18 mouse cellular contexts compared by ENCODE assay signal in the genomic region with DNA sequence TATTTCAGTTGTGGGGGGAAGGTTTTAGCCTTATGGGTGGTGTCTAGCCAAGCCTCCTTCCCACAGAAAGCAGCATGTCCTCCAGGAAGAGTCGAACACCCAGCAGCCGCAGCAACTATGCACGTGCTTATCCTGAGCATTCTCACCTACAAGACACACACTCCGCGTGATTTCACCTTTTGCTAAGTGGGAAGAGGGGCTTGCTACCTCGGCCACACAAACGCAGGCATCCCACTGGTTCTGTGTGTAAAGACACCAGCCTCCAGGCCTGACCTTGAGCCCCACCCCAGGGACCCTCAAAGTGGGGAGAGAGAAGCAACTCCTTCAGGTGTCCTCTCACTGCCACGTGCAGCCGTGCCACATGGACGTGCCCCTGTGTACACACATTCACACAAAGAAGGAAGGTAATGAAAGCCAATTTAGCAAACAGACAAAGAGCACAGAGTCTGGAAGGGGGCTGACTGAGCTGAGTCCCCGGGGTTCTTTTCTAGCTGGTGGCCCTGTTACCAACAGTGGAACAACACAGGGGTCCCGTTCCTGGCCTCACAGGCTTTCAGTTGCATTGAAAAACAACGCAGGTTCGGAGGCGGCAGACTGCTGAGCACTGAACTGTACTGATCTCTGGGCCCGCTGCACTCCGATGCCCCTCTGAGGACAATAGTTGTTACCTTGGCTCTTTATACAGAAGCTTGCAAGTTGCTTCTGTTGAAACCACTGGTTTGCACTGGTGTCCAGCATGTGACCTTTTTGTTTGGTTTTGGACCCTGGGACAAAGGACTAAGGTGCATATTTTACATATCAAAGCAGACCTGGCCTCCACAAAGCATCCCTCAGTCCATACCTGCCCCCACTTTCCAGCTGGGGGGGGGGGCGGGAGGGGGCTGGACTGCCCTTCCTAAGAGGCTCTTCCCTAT. TPM values are rescaled to one million over a fixed set of nuclear protein-coding genes. Genes with fewer than 3 reads are reported as not detected.
DNase-seq lines count a peak whose midpoint lies in the region; ATAC-seq and TF ChIP-seq lines count a peak whose summit lies in the region.
"Had no signal": no experiment of that assay in that cellular context is flagged by ENCODE, and none has a peak within 500 bp of the region (broad histone marks: within the 10 kb centered on the region; RNA-seq: fewer than 3 reads in every experiment).

No protein-coding gene starts in this region.

- WGBS in heart, embryonic 10.5 days, result 44% methylated on average over 18 of the region's 18 CpGs
- 45% methylated on average over 18 of the region's 18 CpGs for WGBS in lung, embryonic 16.5 days
- 51% methylated on average over 18 of the region's 18 CpGs for WGBS in liver, embryonic 11.5 days
- 42% methylated on average over 18 of the region's 18 CpGs for WGBS in stomach, postnatal 0 days

- no peak overlapping the region for H3K4me3 ChIP-seq in heart, embryonic 10.5 days
- H3K4me3 ChIP-seq in lung, embryonic 16.5 days (ENCODE audit: low read length), result no peak overlapping the region
- H3K4me3 ChIP-seq in liver, embryonic 11.5 days (ENCODE audit: low read depth, low read length), result no peak overlapping the region
- H3K4me3 ChIP-seq in stomach, postnatal 0 days (ENCODE audit: low read depth, low read length), result no peak overlapping the region
- H3K4me3 ChIP-seq: embryonic facial prominence, embryonic 12.5 days; left cerebral cortex, adult 2 months; lung, embryonic 15.5 days; midbrain, embryonic 12.5 days had no signal

- ATAC-seq in lung, embryonic 16.5 days (ENCODE audit: low read depth), result no peak
- ATAC-seq in liver, embryonic 11.5 days (replicated peaks; ENCODE audit: low FRiP score), result no peak
- ATAC-seq in stomach, postnatal 0 days (ENCODE audit: low FRiP score, low TSS enrichment), result no peak
- ATAC-seq: intestine, embryonic 16.5 days; Patski had no signal

- H3K9ac ChIP-seq in lung, embryonic 16.5 days (ENCODE audit: low read length), result 0 out of 2 replicates have a peak overlapping the region, but pooled peaks have one; percentile 2
- H3K9ac ChIP-seq in liver, embryonic 11.5 days (ENCODE audit: low read depth, low read length), result no peak overlapping the region
- H3K9ac ChIP-seq in stomach, postnatal 0 days (ENCODE audit: low read length), result no peak overlapping the region
- H3K9ac ChIP-seq: embryonic facial prominence, embryonic 12.5 days; lung, embryonic 15.5 days; midbrain, embryonic 12.5 days had no signal

- no peak for TF ChIP-seq CTCF in stomach, postnatal 0 days (IDR thresholded peaks at IDR 0.05; ENCODE audit: low read depth)

- TF ChIP-seq EP300 in stomach, postnatal 0 days (optimal IDR thresholded peaks at IDR 0.05), result no peak

- intact Hi-C loops in heart, postnatal 25 days (cut with DNase I), result no loop called here

- H3K9me3 ChIP-seq in heart, embryonic 10.5 days, result no peaks in the 10 kb centered on the region
- H3K9me3 ChIP-seq in lung, embryonic 16.5 days (ENCODE audit: control insufficient read depth, low read length), result no peaks in the 10 kb centered on the region
- H3K9me3 ChIP-seq in liver, embryonic 11.5 days (ENCODE audit: control insufficient read depth, low read length), result no peaks in the 10 kb centered on the region
- no peaks in the 10 kb centered on the region for H3K9me3 ChIP-seq in stomach, postnatal 0 days (ENCODE audit: control insufficient read depth, low read length)
- H3K9me3 ChIP-seq: embryonic facial prominence, embryonic 12.5 days; lung, embryonic 15.5 days; midbrain, embryonic 12.5 days had no signal

- H3K27ac ChIP-seq in heart, embryonic 10.5 days, result peak overlapping the region; percentile 13; the same call in 1 of the 2 replicates
- no peak overlapping the region for H3K27ac ChIP-seq in lung, embryonic 16.5 days (ENCODE audit: low read length)
- H3K27ac ChIP-seq in liver, embryonic 11.5 days (ENCODE audit: low read depth, low read length), result 0 out of 2 replicates have a peak overlapping the region, but pooled peaks have one; percentile 2
- H3K27ac ChIP-seq in stomach, postnatal 0 days (replicated peaks), result peak overlapping the region; percentile 50; the same call in 1 of the 2 replicates
- H3K27ac ChIP-seq: embryonic facial prominence, embryonic 12.5 days; left cerebral cortex, adult 2 months; lung, embryonic 15.5 days; midbrain, embryonic 12.5 days had no signal

- DNase-seq in heart, embryonic 10.5 days (ENCODE audit: low spot score), result no peak
- DNase-seq in heart, postnatal 25 days (ENCODE audit: low spot score), result no peak
- DNase-seq in lung, postnatal 14 days, result no peak
- no peak for DNase-seq in liver, embryonic 11.5 days (ENCODE audit: low spot score)
- no peak for DNase-seq in stomach, postnatal 0 days (ENCODE audit: low spot score)
- no peak for DNase-seq in adrenal gland, adult (ENCODE audit: inconsistent age in 2 of 2, low spot score in 1 of 2)
- no peak for DNase-seq in adipocyte (ENCODE audit: low spot score)
- DNase-seq: adrenal gland, postnatal 36 days; B cell, adult 2 months; cerebellum, adult 2 months; right cerebral cortex, postnatal 4 days had no signal

- H3K36me3 ChIP-seq in heart, embryonic 10.5 days, result no peaks in the 10 kb centered on the region
- no peaks in the 10 kb centered on the region for H3K36me3 ChIP-seq in lung, embryonic 16.5 days (ENCODE audit: control insufficient read depth, insufficient read depth, low read length)
- no peaks in the 10 kb centered on the region for H3K36me3 ChIP-seq in liver, embryonic 11.5 days (ENCODE audit: control insufficient read depth, insufficient read depth, low read length)
- no peaks in the 10 kb centered on the region for H3K36me3 ChIP-seq in stomach, postnatal 0 days (ENCODE audit: control insufficient read depth, insufficient read depth, low read length)
- H3K36me3 ChIP-seq: embryonic facial prominence, embryonic 12.5 days; lung, embryonic 15.5 days; midbrain, embryonic 12.5 days had no signal

- H3K4me2 ChIP-seq in lung, embryonic 16.5 days (ENCODE audit: low read depth, low read length), result no peak overlapping the region
- H3K4me2 ChIP-seq in liver, embryonic 11.5 days, result no peak overlapping the region
- no peak overlapping the region for H3K4me2 ChIP-seq in stomach, postnatal 0 days (replicated peaks; ENCODE audit: low read depth)
- H3K4me2 ChIP-seq: embryonic facial prominence, embryonic 12.5 days; lung, embryonic 15.5 days; midbrain, embryonic 12.5 days had no signal

- H3K27me3 ChIP-seq in heart, embryonic 10.5 days (ENCODE audit: insufficient read depth, poor library complexity, severe bottlenecking), result no peaks in the 10 kb centered on the region
- no peaks in the 10 kb centered on the region for H3K27me3 ChIP-seq in lung, embryonic 16.5 days (ENCODE audit: control insufficient read depth, insufficient read depth, low read depth, low read length)
- H3K27me3 ChIP-seq in liver, embryonic 11.5 days (replicated peaks; ENCODE audit: control insufficient read depth, insufficient read depth, low read length), result peaks cover 23% of the 10 kb centered on the region
- no peaks in the 10 kb centered on the region for H3K27me3 ChIP-seq in stomach, postnatal 0 days (ENCODE audit: control insufficient read depth, insufficient read depth, low read length)
- H3K27me3 ChIP-seq: embryonic facial prominence, embryonic 12.5 days; lung, embryonic 15.5 days; Patski had no signal

- H3K4me1 ChIP-seq in heart, embryonic 10.5 days, result peaks cover 49% of the 10 kb centered on the region
- H3K4me1 ChIP-seq in lung, embryonic 16.5 days (replicated peaks; ENCODE audit: control insufficient read depth, insufficient read depth, low read length), result peaks cover 47% of the 10 kb centered on the region
- peaks cover 22% of the 10 kb centered on the region for H3K4me1 ChIP-seq in liver, embryonic 11.5 days (replicated peaks; ENCODE audit: control insufficient read depth, insufficient read depth, low read length)
- H3K4me1 ChIP-seq in stomach, postnatal 0 days (replicated peaks; ENCODE audit: control insufficient read depth, insufficient read depth), result peaks cover 15% of the 10 kb centered on the region

RNA-seq across cellular contexts. Expression of a gene that starts 14.9 kb away (rescaled TPM):
- 21.0 and 25.9 TPM in 2 replicates for polyA plus RNA-seq in heart, embryonic 10.5 days (2016; fragmentation: Nextera tagmentation; extraction: Ambion mirVana)
- 1 to 10 TPM; 7.3 to 8.6 TPM for total RNA-seq in heart, postnatal 25 days (2021)
- polyA plus RNA-seq in lung, embryonic 16.5 days (2015; fragmentation: Nextera tagmentation; extraction: Ambion mirVana), result 25.7 and 26.0 TPM in 2 replicates
- 16.7 and 17.7 TPM in 2 replicates for polyA plus RNA-seq in liver, embryonic 11.5 days (2014; fragmentation: Nextera tagmentation; extraction: Ambion mirVana)
- polyA plus RNA-seq in stomach, postnatal 0 days (2015; fragmentation: Nextera tagmentation; extraction: Ambion mirVana), result 79.0 and 90.0 TPM in 2 replicates

RNA-seq across cellular contexts. Expression of a gene that starts 54.3 kb away (rescaled TPM):
- polyA plus RNA-seq in heart, embryonic 10.5 days (2016; fragmentation: Nextera tagmentation; extraction: Ambion mirVana), result 3.4 and 5.2 TPM in 2 replicates
- under 1 TPM; 0.05 to 0.31 TPM for total RNA-seq in heart, postnatal 25 days (2021)
- 3.2 and 3.3 TPM in 2 replicates for polyA plus RNA-seq in lung, embryonic 16.5 days (2015; fragmentation: Nextera tagmentation; extraction: Ambion mirVana)
- polyA plus RNA-seq in liver, embryonic 11.5 days (2014; fragmentation: Nextera tagmentation; extraction: Ambion mirVana), result 0.69 and 1.8 TPM in 2 replicates
- polyA plus RNA-seq in stomach, postnatal 0 days (2015; fragmentation: Nextera tagmentation; extraction: Ambion mirVana), result 4.9 and 6.0 TPM in 2 replicates
